In the genomic region with DNA sequence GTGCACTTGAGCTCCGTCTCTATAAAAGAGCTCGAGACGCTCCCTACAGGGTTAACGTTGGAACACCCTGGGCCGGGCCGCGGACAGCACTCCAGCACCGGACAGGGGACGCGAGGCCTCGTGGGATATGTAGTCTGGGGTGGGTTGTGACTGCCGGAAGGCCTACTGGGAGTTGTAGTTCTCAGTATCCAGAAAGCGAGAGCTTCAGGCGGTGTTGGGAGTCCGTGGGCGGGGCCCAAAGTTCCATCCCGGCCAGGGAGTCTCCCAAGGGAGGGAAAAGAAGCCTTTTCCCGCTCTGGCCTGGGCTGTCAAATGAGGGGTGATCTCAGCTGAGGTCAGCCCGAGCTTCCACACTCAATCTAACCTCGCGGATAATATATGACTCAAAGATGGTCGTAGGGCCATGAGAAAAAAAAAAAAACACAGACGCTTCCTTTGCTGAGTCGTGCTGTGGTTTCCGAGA, we compare ENCODE assay signal across 7 mouse cellular contexts. TPM values are rescaled to one million over a fixed set of nuclear protein-coding genes. Genes with fewer than 3 reads are reported as not detected.
DNase-seq lines count a peak whose midpoint lies in the region; ATAC-seq lines count a peak whose summit lies in the region.

No protein-coding gene starts in this region.

- H3K27me3 ChIP-seq in intestine, embryonic 15.5 days (replicated peaks): no peaks in the 10 kb centered on the region
- H3K27me3 ChIP-seq in midbrain, embryonic 10.5 days (ENCODE audit: low read depth, poor library complexity, severe bottlenecking): peaks cover 32% of the 10 kb centered on the region

- H3K4me1 ChIP-seq in intestine, embryonic 15.5 days (replicated peaks): peaks cover 28% of the 10 kb centered on the region
- peaks cover 65% of the 10 kb centered on the region for H3K4me1 ChIP-seq in midbrain, embryonic 10.5 days

- peak overlapping the region; percentile 65 for H3K4me3 ChIP-seq in intestine, embryonic 15.5 days (replicated peaks)
- H3K4me3 ChIP-seq in midbrain, embryonic 10.5 days: peak overlapping the region; percentile 78

- peaks cover 24% of the 10 kb centered on the region for H3K36me3 ChIP-seq in intestine, embryonic 15.5 days
- peaks cover 33% of the 10 kb centered on the region for H3K36me3 ChIP-seq in midbrain, embryonic 10.5 days

- no peaks in the 10 kb centered on the region for H3K9me3 ChIP-seq in intestine, embryonic 15.5 days
- peaks cover 13% of the 10 kb centered on the region for H3K9me3 ChIP-seq in midbrain, embryonic 10.5 days (replicated peaks)

- H3K9ac ChIP-seq in intestine, embryonic 15.5 days: peak overlapping the region; percentile 50

- peak; percentile 83 to 84 for DNase-seq in adrenal gland, adult 18-20 months (ENCODE audit: low spot score in 2 of 2)
- DNase-seq in embryo, embryonic 11 days: peak; percentile 96
- DNase-seq in gastrocnemius, postnatal 25 days: peak; percentile 97
- DNase-seq in left cerebral cortex, postnatal 25 days (ENCODE audit: low spot score in 2 of 2): peak; percentile 94 to 98
- DNase-seq in midbrain, embryonic 10.5 days (ENCODE audit: low spot score): peak; percentile 93
- peak; percentile 84 for DNase-seq in right cerebral cortex, postnatal 4 days

- peak; percentile 96 for ATAC-seq in intestine, embryonic 15.5 days

- peak overlapping the region; percentile 94 for H3K27ac ChIP-seq in intestine, embryonic 15.5 days
- H3K27ac ChIP-seq in midbrain, embryonic 10.5 days (replicated peaks): peak overlapping the region; percentile 93

- peak overlapping the region; percentile 82 for H3K4me2 ChIP-seq in intestine, embryonic 15.5 days (replicated peaks)

- under 1% methylated on average over 25 of the region's 25 CpGs for WGBS in intestine, embryonic 15.5 days
- WGBS in midbrain, embryonic 10.5 days: under 1% methylated on average over 25 of the region's 25 CpGs

- intact Hi-C loops in left cerebral cortex, postnatal 25 days (cut with DNase I): loop anchor here (2.0 kb wide), 1 partner anchor 25 kb away; a partner anchor contains a TSS

RNA-seq across cellular contexts. Expression of a gene that starts 0.9 kb away (rescaled TPM):
- 10 to 100 TPM; 15.5 to 17.2 TPM for total RNA-seq in adrenal gland, adult 18-20 months (2021)
- 10 to 100 TPM; 25.4 to 26.1 TPM for total RNA-seq in gastrocnemius, postnatal 25 days (2021)
- polyA plus RNA-seq in intestine, embryonic 15.5 days (2015; fragmentation: Nextera tagmentation; extraction: Ambion mirVana): 16.0 and 16.8 TPM in 2 replicates
- total RNA-seq in left cerebral cortex, postnatal 25 days (2021): 10 to 100 TPM; 54.6 to 64.2 TPM
- polyA plus RNA-seq in midbrain, embryonic 10.5 days (2016; fragmentation: Nextera tagmentation; extraction: Ambion mirVana): 23.3 and 30.3 TPM in 2 replicates

RNA-seq across cellular contexts. Expression of a gene that starts 25.4 kb away (rescaled TPM):
- 10 to 100 TPM; 52.2 to 64.3 TPM for total RNA-seq in adrenal gland, adult 18-20 months (2021)
- 10 to 100 TPM; 19.7 to 20.1 TPM for total RNA-seq in gastrocnemius, postnatal 25 days (2021)
- 128 and 129 TPM in 2 replicates for polyA plus RNA-seq in intestine, embryonic 15.5 days (2015; fragmentation: Nextera tagmentation; extraction: Ambion mirVana)
- total RNA-seq in left cerebral cortex, postnatal 25 days (2021): 10 to 100 TPM; 81.8 to 83.5 TPM
- 229 and 258 TPM in 2 replicates for polyA plus RNA-seq in midbrain, embryonic 10.5 days (2016; fragmentation: Nextera tagmentation; extraction: Ambion mirVana)

RNA-seq across cellular contexts. Expression of a gene that starts 37.9 kb away (rescaled TPM):
- 1 to 10 TPM; 1.5 to 4.7 TPM for total RNA-seq in adrenal gland, adult 18-20 months (2021)
- total RNA-seq in gastrocnemius, postnatal 25 days (2021): 100 to 1,000 TPM; 234 to 298 TPM
- 18.3 and 19.0 TPM in 2 replicates for polyA plus RNA-seq in intestine, embryonic 15.5 days (2015; fragmentation: Nextera tagmentation; extraction: Ambion mirVana)
- total RNA-seq in left cerebral cortex, postnatal 25 days (2021): under 1 TPM; 0.57 to 0.76 TPM
- 0.79 and 0.81 TPM in 2 replicates for polyA plus RNA-seq in midbrain, embryonic 10.5 days (2016; fragmentation: Nextera tagmentation; extraction: Ambion mirVana)

Comparison
In these comparisons a context has a peak if more than half of its experiments do, and no peak if none do; other contexts are left out.
1. Peak in every context shown above with its lines: DNase-seq, ATAC-seq, H3K4me3 ChIP-seq and H3K27ac ChIP-seq.
2. RNA of a gene that starts 37.9 kb away (total RNA-seq): 234 to 298 TPM in gastrocnemius, postnatal 25 days; 1.5 to 4.7 TPM in adrenal gland, adult 18-20 months and 0.57 to 0.76 TPM in left cerebral cortex, postnatal 25 days; every median in the first group is over 10 times any median in the second.